Mouse (Mus musculus) MEL-GATA-1-ER (cell line): ENCODE measurements around the gene Ccdc157.
"Not testable (repeated sequence)": the region's sequence is repeated elsewhere in the genome, so short reads cannot be mapped to it uniquely, and the experiment has no call there.

Experiments
- DNase-seq: peaks from one replicate; pipeline ENCODE4 v3.0.0-alpha.2; 2012; ENCODE audit warnings: low read depth; ENCODE audit errors: extremely low read depth

The Ccdc157 gene

GRCm38 (mm10) chr11:4133450-4133849 is 26.6 kb downstream of the Ccdc157 start:
- DNase-seq = no peak

GRCm38 (mm10) chr11:4128461-4128860 is 31.6 kb downstream of the Ccdc157 start:
- DNase-seq = not testable (repeated sequence)

- no peak for DNase-seq
These were observed 33.0 kb downstream of the Ccdc157 start for GRCm38 (mm10) chr11:4127059-4127458.

GRCm38 (mm10) chr11:4123922-4124321 is 36.2 kb downstream of the Ccdc157 start:
- DNase-seq = peak; percentile 60

- DNase-seq = peak; percentile 83
These were observed 37.1 kb downstream of the Ccdc157 start, which contains the start of gene Sec14l2 for GRCm38 (mm10) chr11:4122742-4123579. Gene Sec14l2 (minus strand): TSS chr11:4123415.

- no peak for DNase-seq
These were observed 37.9 kb downstream of the Ccdc157 start for GRCm38 (mm10) chr11:4122226-4122625.

GRCm38 (mm10) chr11:4121691-4122090 is 38.4 kb downstream of the Ccdc157 start:
- no peak for DNase-seq

GRCm38 (mm10) chr11:4119635-4120034 is 40.5 kb downstream of the Ccdc157 start:
- DNase-seq = no peak

- no peak for DNase-seq
These were observed 41.8 kb downstream of the Ccdc157 start for GRCm38 (mm10) chr11:4118081-4118921.

- no peak for DNase-seq
These were observed 42.6 kb downstream of the Ccdc157 start for GRCm38 (mm10) chr11:4117372-4118071.

- DNase-seq = no peak
These were observed 43.5 kb downstream of the Ccdc157 start for GRCm38 (mm10) chr11:4116458-4117141.

GRCm38 (mm10) chr11:4115407-4115806 is 44.7 kb downstream of the Ccdc157 start:
- no peak for DNase-seq

- DNase-seq = not testable (repeated sequence)
These were observed 45.6 kb downstream of the Ccdc157 start for GRCm38 (mm10) chr11:4114541-4114940.

GRCm38 (mm10) chr11:4113970-4114369 is 46.1 kb downstream of the Ccdc157 start:
- no peak for DNase-seq

GRCm38 (mm10) chr11:4113496-4113895 is 46.6 kb downstream of the Ccdc157 start:
- DNase-seq = no peak

GRCm38 (mm10) chr11:4112861-4113260 is 47.2 kb downstream of the Ccdc157 start:
- DNase-seq = no peak

GRCm38 (mm10) chr11:4112033-4112432 is 48.1 kb downstream of the Ccdc157 start:
- DNase-seq = no peak

- DNase-seq = no peak
These were observed 51.4 kb downstream of the Ccdc157 start for GRCm38 (mm10) chr11:4108691-4109090.

GRCm38 (mm10) chr11:4107901-4108300 is 52.2 kb downstream of the Ccdc157 start:
- DNase-seq = not testable (repeated sequence)

- DNase-seq = no peak
These were observed 54.6 kb downstream of the Ccdc157 start for GRCm38 (mm10) chr11:4105444-4105843.

- no peak for DNase-seq
These were observed 55.1 kb downstream of the Ccdc157 start for GRCm38 (mm10) chr11:4104989-4105388.
